Mouse (Mus musculus) stomach, embryonic 14.5 days (tissue): ENCODE data around the gene Pde4d. TPM values are rescaled to one million over a fixed set of nuclear protein-coding genes. Genes with fewer than 3 reads are reported as not detected.

Experiments
- ATAC-seq: fragments of 200-750 bp; cut with Nextera tagmentation; 2 replicates; pipeline ENCODE4 v1.8.0; 2017; ENCODE audit warnings: low read depth, moderate TSS enrichment; ENCODE audit not compliant: insufficient number of reproducible peaks, insufficient read depth, low FRiP score
- H3K27ac ChIP-seq: fragments of 300-500 bp; sonication (generic); 2 replicates; pipeline ENCODE4 v1.5.1; 2014; ENCODE audit warnings: mild to moderate bottlenecking, low read length, moderate library complexity, mixed read lengths
- H3K27me3 ChIP-seq: fragments of 300-500 bp; sonication (generic); 2 replicates; pipeline ENCODE4 v1.6.1; 2014; ENCODE audit warnings: low read length, control low read depth, mixed read lengths; ENCODE audit not compliant: control insufficient read depth, insufficient read depth
- H3K36me3 ChIP-seq: fragments of 300-500 bp; sonication (generic); 2 replicates; pipeline ENCODE4 v1.6.1; 2014; ENCODE audit warnings: mild to moderate bottlenecking, control low read depth, low read length, moderate library complexity, mixed read lengths; ENCODE audit not compliant: control insufficient read depth, insufficient read depth
- H3K4me1 ChIP-seq: fragments of 300-500 bp; sonication (generic); 2 replicates; pipeline ENCODE4 v1.6.1; 2014; ENCODE audit warnings: low read length, control low read depth, mixed read lengths; ENCODE audit not compliant: control insufficient read depth, insufficient read depth
- H3K4me2 ChIP-seq: fragments of 300-500 bp; sonication (generic); replicated peaks from 2 replicates; pipeline ENCODE4 v1.6.1; 2014; ENCODE audit warnings: low read depth, low read length, control low read depth
- H3K4me3 ChIP-seq: fragments of 300-500 bp; sonication (generic); 2 replicates; pipeline ENCODE4 v1.5.1; 2014; ENCODE audit warnings: low read depth, low read length, control low read depth
- H3K9ac ChIP-seq: fragments of 300-500 bp; sonication (generic); replicated peaks from 2 replicates; pipeline ENCODE4 v1.6.1; 2014; ENCODE audit warnings: low read depth, mild to moderate bottlenecking, control low read depth, low read length, moderate library complexity, mixed read lengths
- H3K9me3 ChIP-seq: fragments of 300-500 bp; sonication (generic); 2 replicates; pipeline ENCODE4 v1.6.1; 2016; ENCODE audit warnings: low read depth, low read length, control low read depth; ENCODE audit not compliant: control insufficient read depth
- WGBS: fragments of 180-500 bp; shearing (Covaris S2); extraction: QIAGEN DNeasy Blood & Tissue Kit; methylation state at CpG from one replicate; pipeline ENCODE4 v1.1.7; 2014; 5-methylcytosine and 5-hydroxymethylcytosine counted together
- polyA plus RNA-seq: library from polyadenylated mRNA; unstranded; fragments of >200 nt; fragmentation: Nextera tagmentation; extraction: Ambion mirVana; gene quantifications from 2 replicates; pipeline ENCODE4 v1.2.1, GENCODE M21; 2014

Pde4d gene
- polyA plus RNA-seq, 1 experiment from 2014 or later: 29.3 TPM

- H3K4me3 ChIP-seq: no peak overlapping the region
- H3K4me2 ChIP-seq: no peak overlapping the region
- H3K4me1 ChIP-seq: no peaks in the 10 kb centered on the region
- WGBS: 83% methylated on average over 2 of the region's 2 CpGs
- no peaks in the 10 kb centered on the region for H3K36me3 ChIP-seq
- no peak overlapping the region for H3K9ac ChIP-seq
- no peaks in the 10 kb centered on the region for H3K9me3 ChIP-seq
- no peak overlapping the region for H3K27ac ChIP-seq
- H3K27me3 ChIP-seq: no peaks in the 10 kb centered on the region
- ATAC-seq: no peak
These were observed 1154.3 kb downstream of the Pde4d start for GRCm38 (mm10) chr13:109604017-109604416.

- H3K9me3 ChIP-seq: no peaks in the 10 kb centered on the region
- no peaks in the 10 kb centered on the region for H3K36me3 ChIP-seq
- H3K27me3 ChIP-seq: no peaks in the 10 kb centered on the region
- no peak overlapping the region for H3K4me2 ChIP-seq
- WGBS: 56% methylated on average over 1 of the region's 1 CpGs
- ATAC-seq: no peak
- H3K27ac ChIP-seq: no peak overlapping the region
- H3K4me3 ChIP-seq: no peak overlapping the region
- H3K4me1 ChIP-seq: no peaks in the 10 kb centered on the region
- H3K9ac ChIP-seq: no peak overlapping the region
These were observed 1155.4 kb downstream of the Pde4d start for GRCm38 (mm10) chr13:109605140-109605539.

GRCm38 (mm10) chr13:109609106-109609804 lies 1159.5 kb downstream of the Pde4d start:
- Histone ChIP-seq H3K27ac (no peak overlapping the region), H3K9me3 (no peaks in the 10 kb centered on the region)
- WGBS: 65% methylated on average over 9 of the region's 9 CpGs

GRCm38 (mm10) chr13:109609805-109610187 lies 1160.0 kb downstream of the Pde4d start:
- 15% methylated on average over 3 of the region's 3 CpGs for WGBS
- no peak for ATAC-seq

More at GRCm38 (mm10) chr13:109609106-109609804, 1159.5 kb downstream of the Pde4d start:
- no peak for ATAC-seq
- no peak overlapping the region for H3K4me3 ChIP-seq
- H3K9ac ChIP-seq: no peak overlapping the region
- H3K27me3 ChIP-seq: no peaks in the 10 kb centered on the region
- no peaks in the 10 kb centered on the region for H3K4me1 ChIP-seq
- H3K4me2 ChIP-seq: no peak overlapping the region
- H3K36me3 ChIP-seq: no peaks in the 10 kb centered on the region

GRCm38 (mm10) chr13:109610772-109611171 lies 1161.0 kb downstream of the Pde4d start:
- ATAC-seq: no peak
- Histone ChIP-seq H3K27me3 (no peaks in the 10 kb centered on the region), H3K4me3 (no peak overlapping the region), H3K27ac (no peak overlapping the region), H3K9ac (no peak overlapping the region), H3K9me3 (no peaks in the 10 kb centered on the region), H3K4me2 (no peak overlapping the region), H3K36me3 (no peaks in the 10 kb centered on the region), H3K4me1 (0 out of 2 replicates have a peak, but pooled peaks cover 2% of the 10 kb centered on the region)
- 95% methylated on average over 2 of the region's 2 CpGs for WGBS

More at GRCm38 (mm10) chr13:109609805-109610187, 1160.0 kb downstream of the Pde4d start:
- Histone ChIP-seq H3K27ac (no peak overlapping the region), H3K9me3 (no peaks in the 10 kb centered on the region), H3K36me3 (no peaks in the 10 kb centered on the region), H3K9ac (no peak overlapping the region), H3K4me1 (no peaks in the 10 kb centered on the region), H3K4me3 (no peak overlapping the region), H3K4me2 (no peak overlapping the region), H3K27me3 (no peaks in the 10 kb centered on the region)

- no peak for ATAC-seq
- Histone ChIP-seq H3K27ac (no peak overlapping the region), H3K36me3 (no peaks in the 10 kb centered on the region), H3K9ac (no peak overlapping the region), H3K9me3 (no peaks in the 10 kb centered on the region), H3K4me2 (no peak overlapping the region), H3K4me3 (no peak overlapping the region), H3K27me3 (no peaks in the 10 kb centered on the region), H3K4me1 (0 out of 2 replicates have a peak, but pooled peaks cover 2% of the 10 kb centered on the region)
- 65% methylated on average over 8 of the region's 8 CpGs for WGBS
These were observed 1165.6 kb downstream of the Pde4d start for GRCm38 (mm10) chr13:109615213-109615784.

GRCm38 (mm10) chr13:109615785-109616281 lies 1166.1 kb downstream of the Pde4d start:
- 0 out of 2 replicates have a peak, but pooled peaks cover 2% of the 10 kb centered on the region for H3K4me1 ChIP-seq
- no peaks in the 10 kb centered on the region for H3K9me3 ChIP-seq
- no peak overlapping the region for H3K27ac ChIP-seq
- H3K4me3 ChIP-seq: no peak overlapping the region
- H3K27me3 ChIP-seq: no peaks in the 10 kb centered on the region
- ATAC-seq: no peak
- H3K4me2 ChIP-seq: no peak overlapping the region
- H3K36me3 ChIP-seq: no peaks in the 10 kb centered on the region
- no peak overlapping the region for H3K9ac ChIP-seq
- 11% methylated on average over 7 of the region's 7 CpGs for WGBS

- H3K4me3 ChIP-seq: no peak overlapping the region
- WGBS: 33% methylated on average over 2 of the region's 2 CpGs
- H3K9ac ChIP-seq: no peak overlapping the region
- H3K36me3 ChIP-seq: no peaks in the 10 kb centered on the region
- no peaks in the 10 kb centered on the region for H3K9me3 ChIP-seq
- H3K27ac ChIP-seq: no peak overlapping the region
- no peak overlapping the region for H3K4me2 ChIP-seq
- H3K27me3 ChIP-seq: no peaks in the 10 kb centered on the region
- ATAC-seq: no peak
- H3K4me1 ChIP-seq: 0 out of 2 replicates have a peak, but pooled peaks cover 2% of the 10 kb centered on the region
These were observed 1169.5 kb downstream of the Pde4d start for GRCm38 (mm10) chr13:109619158-109619657.
